Mouse (Mus musculus) midbrain, embryonic 13.5 days (tissue): ENCODE measurements at regions not wholly inside any gene's neighbourhood (a gene's known extent, or its start where the extent isn't known, plus 50 kb on each side); places are given as distances from the start of the nearest gene placed in this dataset.

Source experiments
- ATAC-seq: fragments of 200-750 bp; cut with Nextera tagmentation; 2 replicates; pipeline ENCODE4 v1.8.0; 2017; ENCODE audit warnings: mild to moderate bottlenecking, moderate TSS enrichment, moderate library complexity
- H3K27ac ChIP-seq: fragments of 300-500 bp; sonication (generic); 2 replicates; pipeline ENCODE4 v1.5.1; 2015; ENCODE audit warnings: inconsistent platforms, mild to moderate bottlenecking, moderate library complexity
- H3K27me3 ChIP-seq: fragments of 300-500 bp; sonication (generic); 2 replicates; pipeline ENCODE4 v1.6.1; 2015; ENCODE audit warnings: mild to moderate bottlenecking, inconsistent platforms
- H3K36me3 ChIP-seq: fragments of 300-500 bp; sonication (generic); 2 replicates; pipeline ENCODE4 v1.6.1; 2015; ENCODE audit warnings: mild to moderate bottlenecking, inconsistent platforms
- H3K4me1 ChIP-seq: fragments of 300-500 bp; sonication (generic); replicated peaks from 2 replicates; pipeline ENCODE4 v1.6.1; 2015; ENCODE audit warnings: inconsistent platforms
- H3K4me2 ChIP-seq: fragments of 300-500 bp; sonication (generic); replicated peaks from 2 replicates; pipeline ENCODE4 v1.6.1; 2015; ENCODE audit warnings: moderate library complexity, mild to moderate bottlenecking, inconsistent platforms
- H3K4me3 ChIP-seq: fragments of 300-500 bp; sonication (generic); replicated peaks from 2 replicates; pipeline ENCODE4 v1.5.1; 2015; ENCODE audit warnings: mild to moderate bottlenecking, inconsistent platforms
- H3K9ac ChIP-seq: fragments of 300-500 bp; sonication (generic); replicated peaks from 2 replicates; pipeline ENCODE4 v1.6.1; 2015; ENCODE audit warnings: mild to moderate bottlenecking, inconsistent platforms
- H3K9me3 ChIP-seq: fragments of 300-500 bp; sonication (generic); 2 replicates; pipeline ENCODE4 v1.6.1; 2016; ENCODE audit warnings: mild to moderate bottlenecking, inconsistent platforms
- WGBS: fragments of 180-500 bp; shearing (Covaris S2); methylation state at CpG from one replicate; pipeline ENCODE4 v1.1.7; 2015; 5-methylcytosine and 5-hydroxymethylcytosine counted together

DNA sequence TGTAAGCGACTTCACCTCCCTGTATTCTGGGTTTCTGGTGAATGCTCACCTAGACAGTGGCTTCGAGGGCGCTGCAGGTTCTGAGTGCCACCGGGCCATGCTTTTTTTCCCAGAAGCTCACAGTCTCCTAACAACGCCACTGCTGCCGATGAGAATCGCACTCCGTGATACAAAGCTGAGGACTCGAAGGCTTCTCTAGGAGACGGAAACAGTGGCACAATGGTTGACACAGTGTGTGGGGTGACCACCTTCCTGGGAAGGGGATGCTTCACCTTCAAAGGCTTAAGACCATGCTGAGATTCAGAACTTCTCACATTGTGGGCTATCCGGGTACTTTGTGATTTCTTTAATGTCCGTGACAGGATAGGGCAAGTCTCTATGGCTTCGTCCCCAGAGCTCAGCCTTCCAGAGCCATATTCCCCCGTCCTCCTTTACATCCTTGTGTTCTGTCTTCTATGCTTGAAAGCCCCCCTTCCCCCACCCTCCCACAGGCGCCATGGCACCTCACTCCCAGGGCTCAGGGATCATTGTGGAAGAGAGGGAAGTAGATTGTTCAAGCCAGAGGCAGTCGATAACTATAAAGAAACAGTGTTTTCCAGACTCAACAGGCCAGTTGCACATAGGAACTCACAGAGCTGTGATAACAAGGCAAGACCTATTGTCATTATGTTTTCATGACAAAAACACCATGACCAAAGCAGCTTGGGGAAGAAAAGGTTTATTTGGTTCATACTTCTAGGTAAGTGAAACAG is 79.3 kb upstream of the Cpm start:
- WGBS: 83% methylated on average over 16 of the region's 16 CpGs
- no peak for ATAC-seq
- Histone ChIP-seq H3K9me3 (no peaks in the 10 kb centered on the region), H3K27me3 (no peaks in the 10 kb centered on the region), H3K4me2 (no peak overlapping the region), H3K36me3 (no peaks in the 10 kb centered on the region), H3K4me3 (no peak overlapping the region), H3K9ac (no peak overlapping the region), H3K4me1 (no peaks in the 10 kb centered on the region), H3K27ac (no peak overlapping the region)

DNA sequence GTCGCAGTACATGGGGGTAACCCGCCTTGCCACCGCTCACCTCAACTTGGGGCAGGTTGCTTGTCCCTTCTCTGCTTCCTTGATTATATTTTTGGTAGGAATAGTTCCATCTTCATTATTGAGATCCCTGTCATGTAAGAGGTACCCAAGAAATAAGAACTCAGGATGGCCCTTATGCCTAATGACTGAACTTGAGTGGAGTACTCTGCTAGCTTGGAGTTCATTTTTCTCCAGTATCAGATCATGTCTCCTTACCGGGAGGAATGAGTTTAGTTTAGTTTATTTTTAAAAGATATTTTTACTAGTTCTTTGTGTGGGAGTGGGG is 79.8 kb upstream of the Cpm start:
- H3K4me1 ChIP-seq: no peaks in the 10 kb centered on the region
- H3K9ac ChIP-seq: no peak overlapping the region
- no peak overlapping the region for H3K4me2 ChIP-seq
- no peaks in the 10 kb centered on the region for H3K27me3 ChIP-seq
- 96% methylated on average over 4 of the region's 4 CpGs for WGBS
- H3K4me3 ChIP-seq: no peak overlapping the region
- no peaks in the 10 kb centered on the region for H3K36me3 ChIP-seq
- H3K27ac ChIP-seq: no peak overlapping the region
- no peak for ATAC-seq
- no peaks in the 10 kb centered on the region for H3K9me3 ChIP-seq

DNA sequence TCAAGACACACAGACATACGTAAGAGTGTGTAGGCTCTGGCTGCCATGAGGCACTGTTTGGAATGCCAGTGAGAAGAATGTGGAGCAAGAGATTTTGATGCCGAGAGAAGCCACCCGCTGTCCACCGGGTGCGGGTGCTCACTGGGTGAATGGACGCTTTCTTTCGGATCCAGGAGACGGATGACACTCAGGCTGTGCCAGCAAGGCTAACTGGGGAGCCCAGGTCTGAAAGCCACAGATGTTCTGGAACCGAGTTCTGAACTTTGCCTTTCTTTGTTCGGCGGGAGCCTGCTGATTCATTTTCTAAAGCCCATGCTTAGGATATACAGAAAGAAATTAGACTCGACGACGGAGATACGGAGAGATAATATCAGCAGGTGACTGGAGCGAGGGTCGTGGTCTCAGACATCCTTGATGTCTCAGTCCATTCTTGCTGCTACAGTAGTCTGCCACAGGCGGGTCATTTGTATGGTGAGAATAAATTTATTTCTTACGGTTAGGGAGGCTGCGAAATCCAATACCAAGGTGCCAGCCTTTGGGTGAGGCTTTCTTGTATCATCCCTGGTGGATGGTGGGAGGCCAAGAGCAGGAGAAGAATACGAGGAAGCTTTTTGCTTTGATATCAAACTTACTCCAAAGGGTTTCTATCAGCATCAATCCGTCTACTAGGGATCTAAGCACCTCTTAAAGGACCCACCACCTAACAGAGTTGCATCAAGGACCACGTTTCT is 80.4 kb upstream of the Cpm start:
- Histone ChIP-seq H3K27me3 (no peaks in the 10 kb centered on the region), H3K9ac (no peak overlapping the region), H3K4me2 (no peak overlapping the region), H3K27ac (no peak overlapping the region), H3K4me3 (no peak overlapping the region), H3K36me3 (no peaks in the 10 kb centered on the region), H3K9me3 (no peaks in the 10 kb centered on the region), H3K4me1 (no peaks in the 10 kb centered on the region)
- ATAC-seq: no peak
- WGBS: 92% methylated on average over 23 of the region's 23 CpGs

DNA sequence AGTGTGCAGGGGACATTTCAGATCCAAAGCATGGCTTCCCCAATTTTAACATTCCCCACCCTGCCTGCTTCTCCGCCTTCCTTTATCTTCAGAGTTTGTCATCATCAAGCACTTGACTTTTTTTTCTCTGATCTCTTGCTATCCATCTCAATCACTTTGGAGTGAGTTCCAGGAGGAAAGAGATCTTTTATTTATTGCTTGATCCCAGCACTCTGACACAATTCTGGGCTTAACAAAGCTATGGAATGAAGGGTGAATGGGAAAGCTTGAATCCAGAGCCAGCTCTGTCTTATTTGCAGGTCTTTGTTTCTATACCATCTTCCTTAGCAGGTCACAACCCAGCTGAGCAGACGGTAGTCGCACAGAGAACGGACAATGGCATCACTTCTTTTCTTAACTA is 81.0 kb upstream of the Cpm start:
- no peaks in the 10 kb centered on the region for H3K4me1 ChIP-seq
- WGBS: 95% methylated on average over 4 of the region's 4 CpGs

DNA sequence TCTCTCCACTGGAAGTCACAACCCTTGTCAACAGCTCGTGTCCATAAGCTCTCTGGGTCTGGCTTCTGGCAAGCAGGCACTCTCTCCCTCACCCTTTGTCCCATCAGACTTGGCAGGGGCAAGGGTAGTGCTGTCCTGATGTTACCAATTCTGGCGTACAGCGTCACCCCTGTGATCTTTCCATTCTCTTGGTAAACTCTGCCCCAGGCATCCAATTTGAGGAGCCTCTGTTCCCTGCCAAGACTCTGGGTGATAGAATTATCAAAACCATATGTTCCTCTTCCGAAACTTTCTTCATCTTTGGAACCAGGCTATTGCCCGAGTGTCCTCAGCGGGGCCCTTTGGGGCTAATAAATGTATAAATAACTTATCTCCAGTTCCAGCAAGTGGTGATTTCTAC is 82.0 kb upstream of the Cpm start:
- Histone ChIP-seq H3K27ac (no peak overlapping the region), H3K27me3 (no peaks in the 10 kb centered on the region), H3K9me3 (no peaks in the 10 kb centered on the region), H3K36me3 (no peaks in the 10 kb centered on the region), H3K4me1 (no peaks in the 10 kb centered on the region), H3K4me2 (no peak overlapping the region), H3K4me3 (no peak overlapping the region), H3K9ac (no peak overlapping the region)
- WGBS: 88% methylated on average over 6 of the region's 6 CpGs
- no peak for ATAC-seq

More for the DNA sequence above, 81.0 kb upstream of the Cpm start:
- H3K9me3 ChIP-seq: no peaks in the 10 kb centered on the region
- H3K9ac ChIP-seq: no peak overlapping the region
- no peak overlapping the region for H3K4me3 ChIP-seq
- no peak overlapping the region for H3K27ac ChIP-seq
- H3K27me3 ChIP-seq: no peaks in the 10 kb centered on the region
- H3K36me3 ChIP-seq: no peaks in the 10 kb centered on the region
- ATAC-seq: no peak
- H3K4me2 ChIP-seq: no peak overlapping the region

DNA sequence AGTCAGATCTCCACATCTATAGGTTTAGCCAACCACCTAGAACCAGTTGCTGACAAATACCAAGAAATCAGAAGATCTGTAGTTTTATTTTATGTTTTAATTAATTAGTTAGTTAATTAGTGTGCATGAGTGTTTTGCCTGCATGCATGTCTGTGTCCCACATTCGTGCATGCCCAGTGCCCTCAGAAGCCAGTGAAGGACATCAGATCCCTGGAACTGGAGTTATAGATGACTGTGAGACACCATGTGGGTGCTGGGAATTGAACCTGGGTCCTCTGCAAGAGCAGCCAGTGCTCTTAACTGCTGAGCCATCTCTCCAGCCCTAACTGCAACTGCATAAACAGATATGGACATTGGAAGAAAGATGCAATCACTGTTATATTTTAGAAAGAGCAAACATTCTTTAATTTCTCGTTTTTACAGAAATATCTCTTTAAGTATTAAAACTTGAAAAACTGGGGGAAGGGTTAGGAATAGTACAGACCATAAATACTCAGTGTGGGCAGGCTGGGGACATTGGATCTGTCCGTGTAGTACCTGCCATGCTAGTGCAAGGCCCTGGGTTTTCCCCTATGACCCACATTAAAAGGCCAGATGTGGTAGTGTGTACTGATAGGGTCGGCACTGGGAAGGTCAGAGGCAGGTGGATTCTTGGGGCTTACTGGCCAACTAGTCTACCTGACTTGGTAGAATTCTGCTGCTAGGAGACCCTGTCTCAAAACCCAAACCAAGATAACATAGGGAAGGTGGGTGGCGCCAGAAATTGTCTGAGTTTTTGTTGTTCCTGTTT is 83.3 kb upstream of the Cpm start:
- Histone ChIP-seq H3K4me3 (no peak overlapping the region), H3K4me1 (no peaks in the 10 kb centered on the region), H3K27ac (no peak overlapping the region), H3K36me3 (no peaks in the 10 kb centered on the region), H3K9me3 (no peaks in the 10 kb centered on the region), H3K9ac (no peak overlapping the region), H3K27me3 (no peaks in the 10 kb centered on the region), H3K4me2 (no peak overlapping the region)
- WGBS: 92% methylated on average over 5 of the region's 5 CpGs
- ATAC-seq: no peak

DNA sequence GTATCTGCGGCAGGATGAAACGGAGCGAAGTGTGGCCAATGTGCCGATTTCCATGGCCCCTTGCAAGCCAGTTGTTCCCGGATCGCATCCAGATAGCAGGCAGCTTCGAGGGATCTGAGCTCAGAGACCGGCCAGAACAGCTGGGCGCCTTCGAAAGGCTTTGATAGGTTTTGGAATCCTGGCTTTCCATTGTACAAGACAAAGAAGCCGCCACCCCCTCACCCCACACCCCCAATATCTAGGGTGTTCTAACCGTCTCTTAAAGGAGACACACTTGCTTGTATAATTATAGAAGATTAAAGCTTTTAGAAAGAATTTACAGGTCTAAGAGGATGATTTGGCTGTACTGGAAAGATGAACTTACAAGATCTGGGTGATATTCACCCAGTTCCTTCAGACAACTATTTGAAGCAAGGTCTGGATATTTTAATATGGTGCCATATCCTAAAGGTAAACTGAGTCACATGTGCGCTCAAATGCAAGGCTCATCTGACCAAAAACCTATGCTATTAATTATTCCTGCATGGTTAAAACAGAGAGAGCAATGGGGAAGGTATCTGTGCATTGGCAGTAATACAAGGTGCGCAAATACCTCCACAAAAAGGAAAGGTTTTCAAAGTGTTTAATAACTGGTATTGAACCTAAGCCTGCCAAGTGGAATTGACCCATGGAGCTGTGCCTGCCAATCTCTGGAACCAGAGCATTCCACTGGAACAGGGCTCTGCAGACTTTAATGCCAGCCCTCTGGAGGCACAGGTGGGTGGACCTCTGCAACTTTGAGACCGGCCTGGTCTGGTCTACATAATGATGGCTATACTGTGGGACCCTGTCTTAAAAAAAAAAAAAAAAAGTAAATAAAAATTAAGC is 84.4 kb upstream of the Cpm start:
- Histone ChIP-seq H3K4me3 (no peak overlapping the region), H3K4me2 (no peak overlapping the region)
- 44% methylated on average over 15 of the region's 15 CpGs for WGBS

DNA sequence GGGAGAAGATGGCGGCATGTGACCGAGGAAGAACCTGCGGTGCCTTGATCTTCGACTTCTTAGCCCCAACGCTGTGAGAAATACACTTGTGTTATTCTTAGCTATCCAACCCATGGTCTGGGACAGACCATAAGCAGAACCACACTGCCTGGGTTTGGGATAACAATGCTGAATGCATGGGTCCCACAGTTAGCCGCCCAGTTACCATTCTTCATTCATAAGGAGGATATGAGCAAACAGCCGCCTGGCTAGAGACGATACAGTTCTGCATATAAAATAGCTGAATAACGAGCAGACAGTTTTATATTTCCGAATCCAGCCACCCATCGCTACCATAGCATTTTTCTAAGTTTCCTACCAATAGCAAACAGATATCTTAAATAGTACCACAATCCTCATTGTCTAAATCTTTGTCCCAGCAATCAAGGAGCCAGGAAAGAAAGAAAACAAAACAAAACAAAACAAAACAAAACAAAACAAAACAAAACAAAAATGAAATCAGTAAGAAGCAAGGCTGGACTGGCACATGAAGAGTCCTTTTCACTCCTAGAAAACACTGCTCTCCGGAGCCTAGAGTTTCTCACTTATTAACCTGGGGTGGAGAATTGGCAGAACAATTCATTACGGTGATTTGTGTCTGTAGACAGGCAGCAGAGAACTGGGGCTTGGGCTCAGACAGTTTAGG is 85.2 kb upstream of the Cpm start:
- H3K36me3 ChIP-seq: no peaks in the 10 kb centered on the region
- H3K9me3 ChIP-seq: no peaks in the 10 kb centered on the region
- no peaks in the 10 kb centered on the region for H3K27me3 ChIP-seq
- H3K4me1 ChIP-seq: no peaks in the 10 kb centered on the region
- 82% methylated on average over 13 of the region's 13 CpGs for WGBS
- H3K27ac ChIP-seq: no peak overlapping the region
- no peak overlapping the region for H3K4me2 ChIP-seq
- no peak for ATAC-seq
- H3K9ac ChIP-seq: no peak overlapping the region
- H3K4me3 ChIP-seq: no peak overlapping the region

More for the DNA sequence above, 84.4 kb upstream of the Cpm start:
- H3K27me3 ChIP-seq: no peaks in the 10 kb centered on the region
- no peaks in the 10 kb centered on the region for H3K36me3 ChIP-seq
- no peak overlapping the region for H3K27ac ChIP-seq
- H3K9ac ChIP-seq: no peak overlapping the region
- ATAC-seq: no peak
- no peaks in the 10 kb centered on the region for H3K9me3 ChIP-seq
- no peaks in the 10 kb centered on the region for H3K4me1 ChIP-seq

DNA sequence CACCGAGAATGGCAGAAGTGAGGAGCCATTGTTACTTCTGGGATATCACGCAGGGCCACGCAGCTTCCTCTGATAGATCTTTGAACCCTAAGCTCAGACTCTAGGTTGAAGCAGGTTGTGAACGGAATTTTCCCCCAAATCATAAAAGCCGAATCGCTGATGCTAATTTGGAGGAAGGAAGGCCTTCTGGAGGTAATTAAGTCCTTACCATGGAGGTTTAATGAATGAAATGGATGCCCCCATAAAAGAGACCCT is 85.7 kb upstream of the Cpm start:
- Histone ChIP-seq H3K36me3 (no peaks in the 10 kb centered on the region), H3K27ac (no peak overlapping the region), H3K27me3 (no peaks in the 10 kb centered on the region), H3K4me1 (no peaks in the 10 kb centered on the region), H3K4me2 (no peak overlapping the region), H3K4me3 (no peak overlapping the region), H3K9ac (no peak overlapping the region), H3K9me3 (no peaks in the 10 kb centered on the region)
- WGBS: 93% methylated on average over 6 of the region's 6 CpGs
- ATAC-seq: no peak

DNA sequence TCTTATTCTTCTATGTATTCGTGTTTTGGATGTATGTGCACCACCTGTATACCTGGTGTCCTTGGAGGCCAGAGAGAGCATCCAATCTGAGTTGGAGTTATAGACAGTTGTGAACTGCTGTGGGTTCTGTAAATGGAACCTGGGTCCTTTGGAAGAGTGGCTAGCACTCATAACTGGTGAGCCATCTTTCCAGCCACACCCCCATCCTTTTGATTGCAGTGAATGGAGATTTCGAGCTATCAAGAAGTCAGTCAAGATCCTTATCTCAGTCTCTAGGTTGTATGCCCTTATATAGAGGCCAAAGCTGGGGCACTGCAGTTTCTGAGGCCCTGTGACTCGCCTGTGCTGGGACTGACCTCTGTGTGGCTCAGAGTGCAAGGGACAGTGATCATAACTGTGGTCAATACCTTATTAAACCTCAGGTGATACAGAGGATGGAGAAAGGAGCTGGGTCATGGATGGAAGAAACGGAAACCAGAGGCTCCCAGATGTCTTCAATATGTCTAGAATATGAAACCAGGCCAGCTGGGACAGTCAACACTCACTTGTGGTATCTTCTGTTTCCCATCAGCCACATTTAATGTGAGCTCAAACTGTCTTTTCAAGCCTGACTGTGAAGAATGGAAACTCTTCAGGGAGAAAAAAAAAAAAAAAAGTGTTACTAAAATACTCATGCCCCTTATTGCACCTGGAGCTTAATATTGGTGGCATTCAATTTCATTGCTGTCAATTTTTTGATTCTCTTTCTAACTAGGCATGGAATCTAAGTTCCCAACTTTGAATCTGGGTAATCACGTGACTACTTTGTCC is 86.2 kb upstream of the Cpm start:
- H3K36me3 ChIP-seq: no peaks in the 10 kb centered on the region
- no peaks in the 10 kb centered on the region for H3K9me3 ChIP-seq
- no peaks in the 10 kb centered on the region for H3K4me1 ChIP-seq
- H3K4me3 ChIP-seq: no peak overlapping the region
- no peak overlapping the region for H3K4me2 ChIP-seq
- H3K9ac ChIP-seq: no peak overlapping the region
- ATAC-seq: no peak
- 87% methylated on average over 5 of the region's 5 CpGs for WGBS
- no peaks in the 10 kb centered on the region for H3K27me3 ChIP-seq
- H3K27ac ChIP-seq: no peak overlapping the region

DNA sequence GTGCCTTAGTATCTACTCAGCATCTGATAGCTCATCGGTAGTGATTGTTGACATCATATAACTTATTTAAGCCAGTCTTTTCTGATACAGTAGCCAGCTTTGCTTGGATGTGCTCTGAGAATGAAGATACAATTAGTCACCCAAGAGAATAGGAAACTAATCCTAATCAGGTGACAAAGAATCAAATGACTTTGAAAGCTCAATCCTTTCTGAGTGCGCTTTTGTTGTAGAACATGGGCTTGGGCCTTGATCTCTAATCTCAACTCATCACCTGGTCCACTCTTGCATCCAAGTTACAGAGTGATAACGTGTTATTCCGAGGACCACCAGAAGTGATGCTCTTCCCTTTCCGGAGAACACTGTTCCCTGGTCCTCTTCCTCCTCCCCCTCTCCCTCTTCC is 86.9 kb upstream of the Cpm start:
- H3K36me3 ChIP-seq: no peaks in the 10 kb centered on the region
- H3K9ac ChIP-seq: no peak overlapping the region
- no peak for ATAC-seq
- H3K4me2 ChIP-seq: no peak overlapping the region
- no peaks in the 10 kb centered on the region for H3K4me1 ChIP-seq
- 80% methylated on average over 5 of the region's 5 CpGs for WGBS
- no peak overlapping the region for H3K27ac ChIP-seq
- H3K4me3 ChIP-seq: no peak overlapping the region
- H3K9me3 ChIP-seq: no peaks in the 10 kb centered on the region
- no peaks in the 10 kb centered on the region for H3K27me3 ChIP-seq
